Mouse (Mus musculus): ENCODE measurements around the gene Il17rd.

- TF ChIP-seq HCFC1 (IDR thresholded peaks at IDR 0.05; ENCODE audit: borderline replicate concordance, insufficient read depth, low read length): no peak
- TF ChIP-seq ZNF384 (IDR thresholded peaks at IDR 0.05; ENCODE audit: low read depth, low read length): no peak
- TF ChIP-seq CHD2 (IDR thresholded peaks at IDR 0.05; ENCODE audit: low read depth, low read length): no peak
Measured at GRCm38 (mm10) chr14:27155088-27155487, 116.3 kb downstream of the Il17rd start.
